Mouse (Mus musculus): ENCODE data around the gene Clint1.

The Clint1 gene

GRCm38 (mm10) chr11:45927456-45927855, 75.6 kb downstream of the Clint1 start:
- peak; percentile 57 for DNase-seq (ENCODE audit: low read depth, low spot score)

DNA sequence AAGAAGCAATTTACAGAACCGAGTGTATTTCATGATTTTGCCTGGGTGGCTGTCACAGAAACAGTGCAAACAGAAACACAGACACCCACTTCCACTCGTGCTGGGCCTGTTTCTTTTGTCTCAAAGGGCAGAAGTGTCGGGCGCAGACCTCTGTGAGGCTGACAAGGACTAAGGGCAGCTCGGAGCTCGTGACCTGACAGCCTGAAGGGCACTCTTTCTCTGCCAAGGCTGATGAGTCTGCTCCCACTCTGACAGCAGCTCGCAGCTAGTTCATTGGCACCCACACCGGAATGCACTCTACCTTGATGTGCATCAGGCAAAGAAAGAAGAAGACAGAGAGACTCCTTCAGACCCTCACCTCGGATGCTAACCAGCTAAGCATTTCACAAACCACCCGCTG, 77.7 kb downstream of the Clint1 start:
- no peak for DNase-seq (ENCODE audit: low read depth, low spot score)

DNA sequence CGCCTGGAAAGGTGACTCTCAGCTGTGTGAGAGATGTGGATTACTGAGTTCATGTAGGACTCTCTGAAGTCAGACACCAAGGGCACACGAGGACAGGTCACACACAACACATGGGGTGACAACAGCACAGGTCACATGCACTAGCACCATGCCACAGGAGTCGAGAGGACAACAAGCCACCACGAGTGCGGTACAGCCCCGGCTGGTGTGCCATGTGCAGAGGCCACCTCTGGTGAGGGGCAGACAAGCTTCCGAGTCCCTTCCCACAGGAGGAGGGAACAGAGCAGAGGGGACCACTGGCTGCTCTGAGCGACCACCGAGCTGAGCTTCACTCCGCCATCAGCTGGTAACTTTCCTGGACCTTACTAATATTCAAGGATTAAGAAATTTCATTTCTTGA, 80.9 kb downstream of the Clint1 start:
- no peak for DNase-seq (ENCODE audit: low read depth, low spot score)

GRCm38 (mm10) chr11:45937478-45937877, 85.6 kb downstream of the Clint1 start:
- DNase-seq (ENCODE audit: low read depth, low spot score), result no peak

DNA sequence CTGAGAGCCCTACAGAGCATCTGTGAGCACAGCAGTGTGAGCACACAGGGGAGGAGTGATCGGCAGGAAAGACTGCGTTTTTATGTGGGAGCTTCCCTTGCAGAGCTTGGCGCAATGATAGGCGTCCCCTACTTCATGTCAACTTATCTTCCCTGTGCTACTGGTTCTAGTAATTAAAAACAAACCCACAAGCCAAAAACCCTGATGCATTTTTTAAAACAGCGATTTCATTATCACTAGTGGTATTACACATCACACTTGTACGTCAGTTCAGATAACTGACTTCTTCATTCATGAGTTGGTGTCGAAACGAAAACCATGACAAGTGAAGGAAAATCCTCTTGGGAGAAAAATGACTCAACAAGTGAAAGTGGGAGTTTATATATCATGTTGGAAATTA, 87.1 kb downstream of the Clint1 start:
- peak; percentile 41 for DNase-seq (ENCODE audit: low read depth, low spot score)

DNA sequence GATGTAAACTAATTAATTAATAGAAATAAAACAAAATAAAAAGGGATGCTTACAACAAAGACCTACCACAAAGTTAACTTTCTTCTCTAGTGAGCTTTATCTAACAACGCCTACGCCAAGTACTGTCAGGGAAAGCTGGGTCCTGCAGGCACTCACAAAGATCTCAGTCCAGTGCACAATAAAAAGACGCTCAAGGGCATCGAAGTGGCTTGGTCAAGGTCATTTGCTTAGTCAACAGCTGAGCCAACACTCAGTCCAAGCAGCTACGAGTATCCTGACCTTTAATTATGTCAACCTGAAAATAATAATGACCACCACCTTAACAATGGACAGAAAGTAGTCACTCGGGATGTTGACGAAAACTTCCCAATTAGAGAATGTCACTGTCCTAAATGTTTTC, 90.4 kb downstream of the Clint1 start:
- no peak for DNase-seq (ENCODE audit: low read depth, low spot score)

GRCm38 (mm10) chr11:45943108-45943705, 91.4 kb downstream of the Clint1 start:
- no peak for DNase-seq (ENCODE audit: low read depth, low spot score)

GRCm38 (mm10) chr11:45943891-45944642, 92.2 kb downstream of the Clint1 start:
- peak; percentile 16 for DNase-seq (ENCODE audit: low read depth, low spot score)

GRCm38 (mm10) chr11:45944643-45945156, 92.8 kb downstream of the Clint1 start, which contains the start of gene Lsm11:
TSS of gene Lsm11 (minus strand) at chr11:45944935.
- peak; percentile 88 for DNase-seq (ENCODE audit: low read depth, low spot score)

- no peak for DNase-seq (ENCODE audit: low read depth, low spot score)
Observed at GRCm38 (mm10) chr11:45946796-45947195, 94.9 kb downstream of the Clint1 start.

DNA sequence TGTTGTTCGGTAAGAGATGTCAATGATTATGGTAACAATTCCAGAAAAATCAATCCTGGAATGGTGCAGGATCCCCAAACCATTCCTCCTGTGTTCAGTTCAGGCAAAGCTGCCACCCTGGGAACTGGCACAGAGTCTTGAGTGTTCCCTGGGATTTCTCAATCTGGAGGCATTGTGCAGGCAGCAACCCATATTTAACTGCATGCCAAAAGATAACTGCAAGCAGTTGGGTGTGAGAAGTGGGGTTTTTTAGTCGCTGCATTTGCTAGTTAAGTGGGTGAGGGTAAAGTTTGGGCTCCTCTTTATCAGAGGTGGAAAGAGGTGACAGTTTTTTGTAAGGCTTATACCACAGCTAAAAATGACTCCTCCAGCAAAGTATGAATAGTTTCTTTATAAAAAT, 95.6 kb downstream of the Clint1 start:
- DNase-seq (ENCODE audit: low read depth, low spot score), result no peak

DNA sequence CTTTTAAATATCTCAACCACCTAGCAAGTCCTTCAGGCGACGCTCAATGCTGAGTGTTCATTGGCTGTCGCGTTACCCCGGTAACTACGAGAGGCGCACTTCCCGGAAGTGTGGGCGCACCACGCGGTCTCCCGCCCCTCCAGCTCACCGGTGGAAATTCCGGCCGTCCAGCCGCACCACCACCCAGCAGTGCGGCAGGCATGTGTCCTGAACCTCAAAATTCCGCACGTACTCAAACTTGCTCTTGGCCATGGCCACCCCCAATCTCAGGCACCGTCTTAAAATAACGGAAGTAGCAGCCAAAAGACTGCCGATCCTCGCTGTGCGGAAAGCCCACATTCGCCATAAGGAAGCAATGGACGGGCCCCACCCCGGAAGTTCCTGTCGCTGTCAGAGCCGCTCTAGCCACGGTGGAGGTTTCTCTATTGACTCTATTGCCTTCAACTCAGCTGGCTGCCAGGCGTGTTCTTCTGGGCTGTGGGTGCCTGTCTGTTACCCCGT, 103.3 kb downstream of the Clint1 start, which contains the start of gene Thg1l:
Gene Thg1l (minus strand): TSS at position 368 of the 501 bp plus-strand sequence.
- DNase-seq (ENCODE audit: low read depth, low spot score), result peak; percentile 95

- peak; percentile 54 for DNase-seq (ENCODE audit: low read depth, low spot score)
Observed at GRCm38 (mm10) chr11:45959598-45959997, 107.7 kb downstream of the Clint1 start.

- peak; percentile 22 for DNase-seq (ENCODE audit: low read depth, low spot score)
Observed at GRCm38 (mm10) chr11:45960003-45960402, 108.2 kb downstream of the Clint1 start.
